Mouse (Mus musculus): ENCODE results near the gene Ppp1r1b. TPM values are rescaled to one million over a fixed set of nuclear protein-coding genes. Genes with fewer than 3 reads are reported as not detected.
A peak's percentile ranks its signal among the peaks of the same experiment; 100 is the strongest.

The Ppp1r1b gene
- total and polyA plus RNA-seq, 3 experiments = 0.08 TPM; not detected in 2

DNA sequence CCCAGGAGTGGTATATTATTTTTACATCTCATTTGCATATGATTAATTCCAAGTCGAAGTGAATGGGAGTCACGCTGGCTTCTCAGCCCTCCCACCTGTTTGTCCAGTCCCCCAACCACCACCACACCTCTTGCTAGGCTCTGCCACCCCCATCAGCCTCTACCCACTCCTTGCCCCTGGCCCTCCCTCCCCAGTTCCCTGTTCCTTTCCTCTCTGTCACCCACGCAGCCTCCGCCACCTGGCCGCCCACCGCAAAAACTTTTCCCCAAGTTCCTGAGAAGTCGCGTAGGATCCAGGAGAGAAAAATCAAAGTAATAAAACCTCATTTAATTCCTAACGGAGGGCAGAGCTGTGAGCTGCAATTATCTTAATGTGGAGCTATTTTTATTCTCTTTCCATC lies 2.0 kb upstream of the Ppp1r1b start:
- dilution Hi-C loops (cut with MboI; ENCODE audit: extremely low pct_ligation_motif_present, extremely low pct_unique_long_range_greater_than_20kb, low sequenced_read_pairs) = no loop called here
- Histone ChIP-seq H3K79me2 (replicated peaks; ENCODE audit: control insufficient read depth, extremely low read depth, insufficient read depth, poor library complexity, severe bottlenecking) (no peaks in the 10 kb centered on the region), H3K4me2 (ENCODE audit: insufficient read depth, low read depth, poor library complexity, severe bottlenecking) (peak overlapping the region; percentile 92), H3K27me3 (replicated peaks) (peaks cover 72% of the 10 kb centered on the region), H3K9ac (ENCODE audit: insufficient read depth, low read depth) (no peak overlapping the region), H3K4me3 (replicated peaks in 1 of 3; ENCODE audit: low read depth in 2 of 3, low read length in 2 of 3, poor library complexity in 1 of 3) (peak overlapping the region in 1 of 3 experiments; percentile 4), H3K4me1 (ENCODE audit: control insufficient read depth in 1 of 2, insufficient read depth in 2 of 2) (peaks cover 5 to 23% of the 10 kb centered on the region in 2 experiments; a peak in 3 of 4 replicates), H3K36me3 (replicated peaks in 1 of 2; ENCODE audit: control insufficient read depth in 1 of 2, insufficient read depth in 1 of 2, low read length in 1 of 2) (no peaks in the 10 kb centered on the region), H3K9me3 (replicated peaks; ENCODE audit: low read length) (no peaks in the 10 kb centered on the region), H3K27ac (ENCODE audit: insufficient read depth, low read depth) (no peak overlapping the region)
- in situ Hi-C loops (cut with MboI; ENCODE audit: low pct_ligation_motif_present, low pct_unique_long_range_greater_than_20kb, low sequenced_read_pairs) = loop anchor here (25.0 kb wide), 1 partner anchor 291 kb away; the partner anchor contains the start of genes Gm12355, Gsdma2 and Gsdma3
- no peak for DNase-seq (ENCODE audit: extremely low read depth)
- TF ChIP-seq MAZ (IDR thresholded peaks at IDR 0.05; ENCODE audit: low read depth, low read length) (no peak), KAT2A (IDR thresholded peaks at IDR 0.05; ENCODE audit: insufficient replicate concordance, low read length) (no peak), JUN (IDR thresholded peaks at IDR 0.05; ENCODE audit: insufficient read depth, low read depth, low read length) (no peak), PAX5 (IDR thresholded peaks at IDR 0.05; ENCODE audit: low read length) (no peak), TCF12 (IDR thresholded peaks at IDR 0.05; ENCODE audit: low read depth, low read length) (no peak), SMC3 (IDR thresholded peaks at IDR 0.05; ENCODE audit: low read depth, low read length) (no peak), NELFE (IDR thresholded peaks at IDR 0.05; ENCODE audit: low read depth, low read length) (no peak), NRF1 (IDR thresholded peaks at IDR 0.05; ENCODE audit: low read depth, low read length) (no peak), MAFK (IDR thresholded peaks at IDR 0.05; ENCODE audit: insufficient replicate concordance, low read length) (no peak), GABPA (IDR thresholded peaks at IDR 0.05; ENCODE audit: insufficient replicate concordance, low read depth, low read length) (no peak), CHD1 (IDR thresholded peaks at IDR 0.05; ENCODE audit: low read depth, low read length) (no peak), ZMIZ1 (IDR thresholded peaks at IDR 0.05; ENCODE audit: low read depth, low read length) (no peak), JUND (conservative IDR thresholded peaks at IDR 0.05; ENCODE audit: low read depth, low read length) (no peak), ZNF384 (IDR thresholded peaks at IDR 0.05; ENCODE audit: low read depth, low read length) (no peak)

DNA sequence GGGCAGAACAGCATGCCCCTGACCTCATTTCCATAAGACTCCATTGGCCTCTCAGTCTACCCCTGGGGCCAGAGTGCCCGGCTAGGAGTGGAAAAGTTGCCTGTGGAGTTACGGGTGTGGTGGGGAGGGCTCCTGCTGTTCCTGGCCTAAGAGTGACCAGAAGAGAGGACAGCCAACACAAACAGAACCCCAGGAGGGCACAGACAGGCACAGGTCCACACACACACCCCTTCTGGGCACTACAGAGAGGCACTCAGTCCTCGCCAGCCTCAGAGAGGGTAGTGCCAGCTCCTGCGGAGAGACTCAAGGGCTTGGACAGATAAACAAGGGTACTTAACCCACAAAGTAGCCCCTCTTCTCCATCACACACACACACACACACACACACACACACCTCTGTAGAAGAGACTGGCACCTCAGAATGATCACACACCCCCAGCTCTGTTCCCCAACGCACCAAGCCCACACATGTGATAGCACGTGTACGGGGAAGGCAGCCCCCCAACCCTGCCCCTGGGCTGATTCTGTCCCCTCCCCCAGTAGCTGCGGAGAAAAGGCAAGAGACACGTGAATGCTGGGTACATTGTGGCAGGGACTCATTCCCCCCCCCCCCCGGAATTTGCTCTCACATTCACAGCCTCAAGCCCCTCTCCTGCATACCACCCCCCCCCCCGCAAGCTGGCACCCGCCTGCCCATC lies 670 bp upstream of the Ppp1r1b start:
- Histone ChIP-seq H3K27ac (ENCODE audit: insufficient read depth, low read depth) (no peak overlapping the region), H3K79me2 (replicated peaks; ENCODE audit: control insufficient read depth, extremely low read depth, insufficient read depth, poor library complexity, severe bottlenecking) (no peaks in the 10 kb centered on the region), H3K9me3 (replicated peaks; ENCODE audit: low read length) (no peaks in the 10 kb centered on the region), H3K4me3 (replicated peaks in 1 of 3; ENCODE audit: low read depth in 2 of 3, low read length in 2 of 3, poor library complexity in 1 of 3) (no peak overlapping the region), H3K4me2 (ENCODE audit: insufficient read depth, low read depth, poor library complexity, severe bottlenecking) (no peak overlapping the region), H3K9ac (ENCODE audit: insufficient read depth, low read depth) (no peak overlapping the region), H3K27me3 (replicated peaks) (peaks cover 73% of the 10 kb centered on the region), H3K4me1 (ENCODE audit: control insufficient read depth in 1 of 2, insufficient read depth in 2 of 2) (peaks cover 5 to 14% of the 10 kb centered on the region in 2 experiments; a peak in 3 of 4 replicates), H3K36me3 (replicated peaks in 1 of 2; ENCODE audit: control insufficient read depth in 1 of 2, insufficient read depth in 1 of 2, low read length in 1 of 2) (no peaks in the 10 kb centered on the region)
- dilution Hi-C loops (cut with MboI; ENCODE audit: extremely low pct_ligation_motif_present, extremely low pct_unique_long_range_greater_than_20kb, low sequenced_read_pairs) (no loop called here), in situ Hi-C loops (cut with MboI; ENCODE audit: low pct_ligation_motif_present, low pct_unique_long_range_greater_than_20kb, low sequenced_read_pairs) (loop anchor here (25.0 kb wide), 1 partner anchor 290 kb away; the partner anchor contains the start of genes Gm12355, Gsdma2 and Gsdma3)
- DNase-seq (ENCODE audit: extremely low read depth) = no peak
- TF ChIP-seq JUND (conservative IDR thresholded peaks at IDR 0.05; ENCODE audit: low read depth, low read length) = no peak
- no peak for TF ChIP-seq KAT2A (IDR thresholded peaks at IDR 0.05; ENCODE audit: insufficient replicate concordance, low read length)
- no peak for TF ChIP-seq MYC (IDR thresholded peaks at IDR 0.05; ENCODE audit: low read depth, low read length)
- TF ChIP-seq SMC3 (IDR thresholded peaks at IDR 0.05; ENCODE audit: low read depth, low read length) = no peak
- no peak for TF ChIP-seq EP300 (IDR thresholded peaks at IDR 0.05; ENCODE audit: low read length)
- no peak for TF ChIP-seq ETS1 (conservative IDR thresholded peaks at IDR 0.05; ENCODE audit: low read depth, low read length)
- no peak for TF ChIP-seq GABPA (IDR thresholded peaks at IDR 0.05; ENCODE audit: insufficient replicate concordance, low read depth, low read length)

Measured in CH12.LX (cell line).